Mouse (Mus musculus) erythroid progenitor cell, adult 5-6 weeks (primary cell): ENCODE data around the gene Tmem200a. TPM values are rescaled to one million over a fixed set of nuclear protein-coding genes. Genes with fewer than 3 reads are reported as not detected.

Source experiments
- ATAC-seq: replicated peaks from 2 replicates; pipeline ENCODE4 v1.8.0; 2016; ENCODE audit warnings: moderate number of reproducible peaks, mild to moderate bottlenecking, moderate TSS enrichment, inconsistent platforms; ENCODE audit not compliant: poor library complexity, low FRiP score, severe bottlenecking
- total RNA-seq, 2 experiments: library from RNA; stranded (forward) in 1 of 2; stranded (reverse) in 1 of 2; fragments of 150-400 nt in 1 of 2; fragments of 186-747, 209-891 nt in 1 of 2; gene quantifications; 2 replicates each; pipeline versions ENCODE4 v1.2.3 to v1.2.4; 2015 to 2017; ENCODE audit warnings: low replicate concordance in 2 of 2

Gene Tmem200a
- total RNA-seq, 2 experiments from 2014 or later = not detected

DNA sequence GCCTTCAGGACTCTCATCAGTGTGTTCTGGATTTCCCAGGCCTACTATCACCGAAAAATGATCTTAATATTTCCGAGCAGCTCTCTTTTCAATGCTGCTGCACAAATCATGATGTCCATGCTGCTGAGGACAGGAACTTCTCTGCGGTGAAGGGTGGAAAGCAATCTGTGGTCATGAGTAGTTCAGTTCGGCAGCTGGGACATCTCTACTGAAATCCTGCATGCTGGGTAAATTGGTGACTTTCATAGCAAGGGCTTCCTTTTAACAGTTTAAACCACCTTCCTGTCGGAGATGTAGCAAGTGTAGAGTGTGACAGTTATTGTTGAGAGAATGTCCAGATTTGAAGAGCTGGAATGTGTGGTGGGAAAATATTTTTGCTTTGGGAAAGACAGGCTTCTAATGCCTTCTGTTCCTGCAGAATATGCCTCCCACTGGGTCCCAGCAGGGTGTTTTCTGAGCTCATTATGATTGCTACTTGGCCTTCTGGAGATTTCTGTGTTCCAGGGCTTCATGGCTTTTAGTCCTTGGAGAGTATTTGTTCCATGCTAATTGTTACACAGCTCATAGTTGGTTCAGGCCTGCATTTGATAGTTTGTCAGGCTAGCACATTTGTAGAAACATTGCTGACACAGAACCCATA lies 79.4 kb downstream of the Tmem200a start:
- no peak for ATAC-seq

DNA sequence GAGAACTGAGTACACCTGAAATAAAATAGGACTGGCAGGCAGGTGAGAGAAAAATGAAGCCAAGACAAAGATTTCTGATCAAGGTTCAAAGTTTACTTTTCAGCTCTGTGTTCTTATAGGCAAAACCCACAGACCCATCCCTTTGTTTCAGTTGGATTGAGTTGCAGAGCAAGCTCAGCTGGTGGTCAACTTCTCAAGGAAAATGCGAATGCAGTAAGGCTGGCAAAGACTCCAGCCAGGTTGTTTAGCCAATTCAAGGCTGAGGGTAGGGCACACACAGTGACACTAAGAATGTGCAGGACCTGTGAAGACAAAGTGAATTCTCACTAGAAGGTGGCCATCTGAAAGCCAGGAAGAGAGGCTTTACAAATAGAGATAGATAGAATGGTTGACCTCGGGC lies 94.8 kb downstream of the Tmem200a start:
- no peak for ATAC-seq

- ATAC-seq = no peak
Observed at GRCm38 (mm10) chr10:25982617-25983016, 96.2 kb downstream of the Tmem200a start.

- no peak for ATAC-seq
Observed at GRCm38 (mm10) chr10:25962863-25963262, 116.0 kb downstream of the Tmem200a start.

DNA sequence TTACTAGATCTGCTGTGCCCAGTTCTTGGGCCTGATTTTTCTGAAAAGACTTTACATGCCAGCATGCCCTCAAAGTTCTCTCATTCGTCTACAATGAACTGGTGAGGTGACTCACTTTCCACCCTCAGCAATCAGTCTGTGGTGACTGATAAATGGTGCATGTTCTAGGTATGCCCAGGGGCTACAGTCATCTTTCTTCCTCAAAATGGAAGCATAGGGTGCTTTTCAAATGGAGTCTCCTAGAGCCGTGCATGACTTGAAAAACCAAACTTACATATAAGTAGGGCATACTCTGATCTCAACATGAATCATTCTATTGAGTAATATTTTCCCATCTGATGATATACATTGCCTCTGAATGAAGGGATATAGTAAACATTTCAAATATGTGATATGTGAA lies 117.8 kb downstream of the Tmem200a start:
- ATAC-seq = no peak

- ATAC-seq = no peak
Observed at GRCm38 (mm10) chr10:25958762-25959753, 119.8 kb downstream of the Tmem200a start.

DNA sequence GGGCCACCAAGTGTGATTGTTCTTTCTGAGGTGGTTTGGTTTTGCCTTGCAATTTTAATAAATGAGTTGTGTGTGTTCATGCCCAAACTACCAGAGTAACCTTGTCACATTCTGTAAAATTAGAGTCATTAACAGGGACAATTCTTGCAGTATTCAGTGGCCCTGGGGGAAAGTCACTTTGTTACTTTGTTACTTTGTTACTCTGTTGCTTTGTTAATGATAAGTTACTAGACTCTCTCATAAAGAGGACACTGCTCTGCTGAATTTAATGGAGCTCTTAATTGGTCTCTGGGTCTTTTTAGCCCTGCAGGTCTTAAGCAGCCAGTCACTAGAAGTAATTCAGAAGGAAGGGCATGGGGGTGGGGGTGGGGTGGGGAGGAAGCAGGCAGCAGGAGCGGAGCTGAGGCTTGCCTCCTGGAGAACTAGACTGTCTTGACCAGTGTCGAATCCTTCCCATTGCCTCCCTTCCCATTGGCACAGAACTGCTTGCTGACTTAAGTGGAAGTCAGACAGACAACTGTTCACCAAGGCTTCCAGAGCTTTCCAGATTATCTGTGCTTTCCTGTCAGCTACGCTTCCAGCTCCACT lies 124.1 kb downstream of the Tmem200a start:
- ATAC-seq = no peak

- no peak for ATAC-seq
Observed at GRCm38 (mm10) chr10:25952838-25953237, 126.0 kb downstream of the Tmem200a start.

- ATAC-seq = no peak
Observed at GRCm38 (mm10) chr10:25952150-25952549, 126.7 kb downstream of the Tmem200a start.

DNA sequence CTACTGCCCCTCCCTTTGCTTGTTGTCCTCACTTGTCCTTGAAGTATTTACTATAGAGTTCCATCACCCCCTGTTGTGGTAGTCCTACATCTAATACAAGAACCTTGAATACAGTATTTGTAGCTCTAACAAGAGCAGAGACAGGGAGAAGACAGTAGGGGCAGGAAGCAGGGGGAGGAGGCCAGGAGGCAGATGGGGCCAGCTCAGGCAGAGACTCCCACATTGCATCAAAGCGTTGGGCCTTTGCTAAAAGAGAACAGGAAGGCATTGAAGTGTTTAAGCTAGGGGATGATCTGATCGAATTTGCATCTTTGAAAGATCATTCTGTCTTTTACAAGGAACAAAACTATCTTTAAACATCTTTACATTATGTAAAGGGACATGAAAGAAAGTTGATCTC lies 133.0 kb downstream of the Tmem200a start:
- ATAC-seq = no peak

DNA sequence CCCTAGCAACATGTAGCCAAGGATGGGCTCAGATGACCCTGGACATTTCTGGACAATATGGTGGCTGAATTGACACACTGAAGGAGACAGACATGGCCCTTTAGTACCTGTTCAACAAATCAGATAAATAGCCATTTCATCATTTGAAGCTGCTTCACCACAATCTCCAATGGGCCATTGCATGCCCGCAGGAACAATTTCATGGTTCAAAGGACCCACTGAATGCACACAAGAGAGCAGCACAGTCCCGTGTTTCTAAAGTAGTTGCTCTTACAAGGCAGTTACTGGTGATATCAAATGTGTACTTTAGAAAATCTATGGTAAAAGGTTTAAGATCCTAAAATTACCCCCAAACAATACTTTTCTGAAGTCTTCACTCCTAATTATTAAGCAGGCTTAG lies 134.2 kb downstream of the Tmem200a start:
- no peak for ATAC-seq

DNA sequence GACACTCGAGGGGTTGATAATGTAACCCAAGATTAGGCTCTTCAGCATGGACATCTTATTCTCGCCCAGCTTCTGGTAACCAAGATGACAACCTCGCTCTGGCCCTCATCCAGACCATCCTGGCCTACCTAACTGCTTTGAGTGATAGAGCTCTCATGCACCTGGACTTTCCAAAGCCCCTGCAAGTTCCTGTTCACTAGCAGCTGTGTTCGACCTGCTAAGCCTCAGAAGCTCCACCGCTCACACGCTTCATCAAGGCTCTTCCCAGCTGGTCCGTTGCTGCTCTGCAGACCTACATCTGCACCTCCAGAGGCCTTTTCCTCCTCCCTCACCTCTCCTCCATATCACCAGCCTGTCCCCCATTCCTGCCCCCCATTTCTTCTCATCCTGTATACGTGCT lies 147.1 kb downstream of the Tmem200a start:
- ATAC-seq = no peak

- no peak for ATAC-seq
Observed at GRCm38 (mm10) chr10:25929401-25930150, 149.3 kb downstream of the Tmem200a start.

DNA sequence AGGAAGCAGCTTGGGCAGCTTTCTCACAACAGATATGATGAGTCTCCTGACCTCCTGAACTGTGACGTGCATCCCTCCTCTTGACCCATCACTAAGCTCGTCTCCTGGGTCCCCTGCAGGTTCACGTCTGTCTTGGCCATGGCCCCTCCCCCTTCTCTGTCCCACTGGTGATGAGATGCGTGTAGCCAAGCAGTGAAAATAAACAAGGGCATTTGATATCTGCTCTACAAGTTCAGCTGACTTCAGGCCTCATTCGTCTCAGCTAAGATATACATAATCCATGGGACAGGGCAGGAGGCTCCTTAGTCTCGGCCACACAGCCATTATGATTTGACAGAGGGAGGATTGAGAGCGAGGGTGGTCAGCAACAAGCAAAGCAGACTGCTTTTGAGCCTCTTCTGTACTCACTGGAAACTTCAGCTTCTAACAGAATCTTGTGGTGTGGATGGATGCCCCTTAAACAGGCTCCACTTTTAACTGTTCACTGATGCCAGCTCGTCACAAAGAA lies 149.9 kb downstream of the Tmem200a start:
- ATAC-seq = no peak

- no peak for ATAC-seq
Observed at GRCm38 (mm10) chr10:25928448-25928786, 150.4 kb downstream of the Tmem200a start.

GRCm38 (mm10) chr10:25927553-25928447 lies 151.1 kb downstream of the Tmem200a start:
- no peak for ATAC-seq

DNA sequence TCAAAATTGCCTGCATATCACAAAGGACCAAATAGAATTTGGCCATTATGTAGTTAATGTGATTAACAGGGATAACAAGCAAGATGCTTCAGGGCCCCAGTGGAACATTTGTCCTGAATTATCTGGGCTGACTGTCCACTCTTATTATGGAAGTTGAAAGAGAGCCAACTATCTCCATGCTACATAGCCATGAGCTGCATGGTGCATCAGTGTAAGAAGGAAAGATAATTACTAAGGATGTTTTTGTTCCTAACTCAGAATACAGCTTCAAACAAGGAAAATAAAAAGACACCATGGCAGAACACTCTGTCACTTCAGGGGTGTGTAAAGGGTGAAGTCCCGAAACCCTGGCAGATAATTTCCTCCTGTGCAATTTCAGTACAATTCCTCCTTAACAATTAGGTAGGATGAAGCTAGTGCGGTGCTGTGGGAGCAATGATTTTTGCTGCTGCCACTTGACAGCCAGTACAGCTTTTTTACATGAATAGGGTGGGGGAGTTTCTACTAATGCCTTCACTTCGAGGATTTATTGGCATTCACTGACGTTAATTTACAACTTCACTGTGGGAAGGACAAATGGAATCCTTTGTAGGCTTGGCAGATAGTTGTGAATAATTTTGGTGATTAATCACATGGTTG lies 158.1 kb downstream of the Tmem200a start:
- ATAC-seq = no peak

DNA sequence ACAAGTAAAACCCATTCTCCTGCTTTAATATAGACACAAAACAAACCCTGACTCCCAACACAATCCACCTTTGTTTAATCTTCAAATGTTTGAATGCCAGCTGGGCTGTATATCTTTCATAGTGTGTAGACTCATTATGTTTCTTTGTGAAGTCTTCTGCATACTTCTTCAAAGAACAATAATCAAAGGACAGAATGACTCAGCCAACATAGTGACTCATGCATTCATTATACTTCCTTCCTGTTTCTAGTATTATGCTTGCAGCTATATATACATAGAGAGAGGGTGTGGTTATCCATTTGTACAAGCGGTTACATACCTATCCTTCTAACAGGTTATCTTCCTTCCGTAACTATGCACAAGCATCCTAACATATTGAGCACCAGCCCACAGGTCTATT lies 160.7 kb downstream of the Tmem200a start:
- ATAC-seq = no peak

DNA sequence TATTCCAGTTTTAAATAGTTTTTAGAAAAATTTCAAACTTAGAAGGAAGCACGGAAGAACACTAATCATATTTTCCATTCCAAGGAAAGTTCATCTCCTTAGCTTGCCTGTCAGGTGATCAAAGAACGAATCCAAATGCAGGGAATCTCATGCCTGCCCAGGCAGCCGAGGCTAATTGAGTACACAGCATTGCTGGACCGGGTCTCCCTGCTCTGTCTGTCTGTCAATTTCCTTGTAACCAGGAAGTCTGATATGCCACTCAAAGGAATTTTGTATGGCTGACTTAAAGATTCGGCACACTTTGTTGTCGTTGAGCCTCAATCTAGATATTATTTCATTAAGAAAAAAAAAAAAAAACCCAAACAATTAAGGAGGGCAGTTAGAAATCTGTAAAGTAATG lies 168.6 kb downstream of the Tmem200a start:
- no peak for ATAC-seq
